Mouse (Mus musculus) heart, embryonic 11.5 days (tissue): ENCODE measurements around the gene Inip. TPM values are rescaled to one million over a fixed set of nuclear protein-coding genes. Genes with fewer than 3 reads are reported as not detected.

Source experiments
- ATAC-seq: fragments of 200-750 bp; cut with Nextera tagmentation; replicated peaks from 2 replicates; pipeline ENCODE4 v1.8.0; 2017; ENCODE audit warnings: moderate library complexity; ENCODE audit not compliant: insufficient number of reproducible peaks, low FRiP score, low TSS enrichment
- H3K27ac ChIP-seq: fragments of 300-500 bp; sonication (generic); 2 replicates; pipeline ENCODE4 v1.5.1; 2014; ENCODE audit warnings: mild to moderate bottlenecking, low read depth, low read length
- H3K27me3 ChIP-seq: fragments of 300-500 bp; sonication (generic); 2 replicates; pipeline ENCODE4 v1.6.1; 2014; ENCODE audit warnings: mild to moderate bottlenecking, low read length, mixed read lengths; ENCODE audit not compliant: control insufficient read depth, insufficient read depth
- H3K36me3 ChIP-seq: fragments of 300-500 bp; sonication (generic); 2 replicates; pipeline ENCODE4 v1.6.1; 2014; ENCODE audit warnings: mild to moderate bottlenecking, low read length, moderate library complexity, mixed read lengths; ENCODE audit not compliant: control insufficient read depth, insufficient read depth
- H3K4me1 ChIP-seq: fragments of 300-500 bp; sonication (generic); 2 replicates; pipeline ENCODE4 v1.6.1; 2014; ENCODE audit warnings: low read length; ENCODE audit not compliant: control insufficient read depth, insufficient read depth
- H3K4me2 ChIP-seq: fragments of 300-500 bp; sonication (generic); 2 replicates; pipeline ENCODE4 v1.6.1; 2014; ENCODE audit warnings: mild to moderate bottlenecking, moderate library complexity
- H3K4me3 ChIP-seq: fragments of 300-500 bp; sonication (generic); 2 replicates; pipeline ENCODE4 v1.5.1; 2014; ENCODE audit warnings: low read depth, low read length
- H3K9ac ChIP-seq: fragments of 300-500 bp; sonication (generic); 2 replicates; pipeline ENCODE4 v1.6.1; 2014; ENCODE audit warnings: mild to moderate bottlenecking, low read depth, low read length, moderate library complexity
- H3K9me3 ChIP-seq: fragments of 300-500 bp; sonication (generic); replicated peaks from 2 replicates; pipeline ENCODE4 v1.6.1; 2016; ENCODE audit warnings: low read length; ENCODE audit not compliant: control insufficient read depth
- whole genome bisulfite sequencing: fragments of 180-500 bp; shearing (Covaris S2); extraction: QIAGEN DNeasy Blood & Tissue Kit; methylation state at CpG from one replicate; pipeline ENCODE4 v1.1.7; 2014; ENCODE audit not compliant: insufficient replicate concordance; 5-methylcytosine and 5-hydroxymethylcytosine counted together
- polyA plus RNA-seq: library from polyadenylated mRNA; unstranded; fragments of >200 nt; fragmentation: Nextera tagmentation; extraction: Ambion mirVana; gene quantifications from 2 replicates; pipeline ENCODE4 v1.2.1, GENCODE M21; 2014

Gene Inip
- polyA plus RNA-seq, 1 experiment from 2014 or later = 49.4 TPM

DNA sequence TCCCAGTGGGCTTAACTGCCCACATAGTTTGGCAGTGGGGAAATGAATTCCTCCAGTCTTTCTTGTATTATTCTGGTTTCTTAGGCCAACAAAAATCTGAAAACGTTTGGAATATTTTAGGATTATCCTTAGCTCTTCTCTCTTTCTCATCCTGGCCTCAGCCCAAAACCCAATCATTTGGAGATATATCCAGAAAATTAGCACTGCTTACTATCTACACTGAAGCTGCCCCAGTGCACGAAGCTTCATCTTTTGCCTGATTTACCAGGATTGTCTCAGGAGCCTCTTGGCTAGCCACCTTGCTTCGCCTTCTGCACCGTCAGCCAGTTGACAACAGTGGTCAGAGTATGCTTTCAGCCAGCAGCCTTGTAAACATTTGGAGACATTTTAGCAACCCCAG lies 27.7 kb upstream of the Inip start:
- Histone ChIP-seq H3K4me1 (no peaks in the 10 kb centered on the region), H3K9ac (no peak overlapping the region), H3K36me3 (no peaks in the 10 kb centered on the region), H3K9me3 (no peaks in the 10 kb centered on the region), H3K4me3 (no peak overlapping the region), H3K27me3 (no peaks in the 10 kb centered on the region), H3K4me2 (no peak overlapping the region), H3K27ac (no peak overlapping the region)
- no peak for ATAC-seq
- WGBS = 83% methylated on average over 4 of the region's 4 CpGs

DNA sequence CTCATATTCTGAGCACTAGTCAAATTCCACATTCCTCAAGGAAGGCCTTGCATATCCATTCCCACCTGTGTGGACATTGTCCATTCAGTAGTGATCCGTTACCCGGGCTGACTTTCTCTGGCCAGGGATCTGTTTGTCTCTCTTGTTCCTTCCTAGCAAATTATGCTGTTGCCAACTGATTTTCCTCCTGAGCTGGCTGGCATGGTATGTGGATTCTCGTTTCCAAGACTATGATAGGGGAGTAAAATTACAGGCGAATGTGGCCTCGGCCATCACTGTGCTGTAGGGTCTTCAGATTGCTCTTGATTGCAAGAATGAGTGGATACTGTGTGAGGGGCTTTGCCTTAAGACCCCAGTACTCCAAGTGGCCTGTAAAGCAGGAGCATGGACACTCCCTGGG lies 25.0 kb upstream of the Inip start:
- WGBS = 86% methylated on average over 5 of the region's 5 CpGs
- H3K27me3 ChIP-seq = no peaks in the 10 kb centered on the region
- no peak for ATAC-seq
- H3K4me1 ChIP-seq = peaks cover 7% of the 10 kb centered on the region
- H3K36me3 ChIP-seq = no peaks in the 10 kb centered on the region
- H3K4me2 ChIP-seq = no peak overlapping the region
- H3K27ac ChIP-seq = no peak overlapping the region
- H3K4me3 ChIP-seq = no peak overlapping the region
- no peak overlapping the region for H3K9ac ChIP-seq
- no peaks in the 10 kb centered on the region for H3K9me3 ChIP-seq

DNA sequence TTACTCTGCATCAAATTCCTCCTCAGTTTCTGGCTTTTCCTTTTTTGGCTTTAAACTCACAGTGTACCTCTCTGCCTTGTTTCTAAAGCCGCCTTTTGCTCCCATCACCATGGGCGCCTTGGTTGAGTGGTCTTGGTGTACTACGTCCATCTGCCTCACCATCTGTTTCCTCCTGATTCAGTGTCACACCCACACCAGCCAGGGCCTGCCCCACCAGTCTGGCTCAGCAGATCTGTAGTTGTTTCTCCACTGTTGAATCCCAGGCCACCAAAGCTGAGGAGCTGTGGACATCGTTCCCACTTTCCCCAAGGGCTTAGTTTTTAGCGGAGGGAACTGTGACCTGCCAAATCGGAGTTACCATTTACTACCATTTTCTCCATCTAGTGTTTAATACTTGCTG lies 24.2 kb upstream of the Inip start:
- no peak overlapping the region for H3K9ac ChIP-seq
- H3K27me3 ChIP-seq = no peaks in the 10 kb centered on the region
- H3K4me3 ChIP-seq = no peak overlapping the region
- no peak for ATAC-seq
- H3K4me1 ChIP-seq = peaks cover 7% of the 10 kb centered on the region
- no peaks in the 10 kb centered on the region for H3K9me3 ChIP-seq
- 76% methylated on average over 6 of the region's 6 CpGs for WGBS
- H3K27ac ChIP-seq = no peak overlapping the region
- no peak overlapping the region for H3K4me2 ChIP-seq
- no peaks in the 10 kb centered on the region for H3K36me3 ChIP-seq

DNA sequence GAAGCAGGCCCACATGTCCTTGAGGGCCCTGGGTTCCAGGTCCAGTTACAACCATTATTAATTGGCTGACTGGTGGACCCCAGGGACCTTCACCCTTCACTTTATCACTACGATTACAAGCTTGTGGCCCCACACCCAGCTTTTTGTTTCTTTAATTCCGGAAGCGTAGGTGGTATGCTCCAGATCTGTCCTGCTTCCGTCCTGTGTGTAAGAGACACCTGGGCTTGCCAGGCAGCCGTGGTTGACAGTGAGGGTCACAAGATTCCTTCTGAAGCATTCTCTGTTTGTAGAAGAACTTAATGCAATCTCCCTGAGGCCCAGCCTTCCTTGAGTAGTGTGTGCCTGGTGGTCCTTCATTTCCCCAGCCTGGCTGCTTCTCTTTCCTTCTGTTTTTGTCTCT lies 23.5 kb upstream of the Inip start:
- H3K9me3 ChIP-seq = no peaks in the 10 kb centered on the region
- WGBS = 86% methylated on average over 5 of the region's 5 CpGs
- H3K27ac ChIP-seq = no peak overlapping the region
- H3K4me1 ChIP-seq = peaks cover 8% of the 10 kb centered on the region
- no peaks in the 10 kb centered on the region for H3K27me3 ChIP-seq
- no peak overlapping the region for H3K4me3 ChIP-seq
- no peaks in the 10 kb centered on the region for H3K36me3 ChIP-seq
- H3K4me2 ChIP-seq = no peak overlapping the region
- H3K9ac ChIP-seq = no peak overlapping the region
- no peak for ATAC-seq

DNA sequence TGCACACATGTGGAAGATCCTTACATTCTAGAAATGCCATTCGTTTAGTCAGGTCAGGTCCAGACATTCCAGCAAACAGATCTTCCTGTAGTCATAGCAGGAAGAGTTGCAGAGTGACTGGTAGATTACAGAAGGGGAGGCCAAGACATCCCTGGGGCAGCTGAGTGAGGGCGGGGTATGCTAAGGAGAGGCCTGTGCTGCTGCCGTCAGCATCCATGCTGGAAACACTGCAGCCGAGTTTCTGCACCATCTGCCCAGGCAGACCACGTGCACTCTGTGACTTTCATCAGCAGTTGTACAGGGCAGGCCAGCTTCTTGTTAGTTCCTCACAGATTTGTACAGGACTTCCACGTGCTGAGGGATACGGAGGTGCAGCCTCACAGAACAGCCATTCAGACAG lies 22.1 kb upstream of the Inip start:
- H3K4me2 ChIP-seq = no peak overlapping the region
- H3K4me3 ChIP-seq = no peak overlapping the region
- H3K4me1 ChIP-seq = peaks cover 20% of the 10 kb centered on the region
- H3K36me3 ChIP-seq = no peaks in the 10 kb centered on the region
- WGBS = 38% methylated on average over 7 of the region's 7 CpGs
- no peak overlapping the region for H3K27ac ChIP-seq
- H3K9me3 ChIP-seq = no peaks in the 10 kb centered on the region
- ATAC-seq = peak; percentile 60
- H3K9ac ChIP-seq = no peak overlapping the region
- no peaks in the 10 kb centered on the region for H3K27me3 ChIP-seq

DNA sequence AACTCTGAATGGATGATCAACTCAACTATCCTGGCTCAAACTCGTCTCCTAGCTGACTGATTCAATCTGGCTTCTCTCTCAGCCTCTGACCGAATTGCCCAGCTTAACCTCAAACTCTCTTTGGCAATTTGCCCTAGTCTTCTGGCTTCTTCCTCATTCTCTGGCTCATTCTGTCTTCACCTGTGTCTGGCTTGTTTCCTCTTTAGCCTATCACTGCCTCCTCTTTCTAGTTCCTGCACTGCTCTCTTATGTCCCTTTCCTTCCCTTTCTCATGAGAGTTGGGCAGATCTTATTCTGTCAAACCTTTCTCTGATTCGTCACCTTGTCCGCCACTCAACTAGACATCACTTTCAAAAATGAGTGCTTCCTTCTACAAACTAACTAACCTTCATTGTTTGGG lies 20.7 kb upstream of the Inip start:
- no peaks in the 10 kb centered on the region for H3K27me3 ChIP-seq
- H3K9ac ChIP-seq = no peak overlapping the region
- whole genome bisulfite sequencing = 74% methylated on average over 4 of the region's 4 CpGs
- no peak overlapping the region for H3K27ac ChIP-seq
- ATAC-seq = no peak
- H3K9me3 ChIP-seq = no peaks in the 10 kb centered on the region
- H3K4me2 ChIP-seq = no peak overlapping the region
- no peak overlapping the region for H3K4me3 ChIP-seq
- H3K4me1 ChIP-seq = peaks cover 26% of the 10 kb centered on the region
- no peaks in the 10 kb centered on the region for H3K36me3 ChIP-seq

DNA sequence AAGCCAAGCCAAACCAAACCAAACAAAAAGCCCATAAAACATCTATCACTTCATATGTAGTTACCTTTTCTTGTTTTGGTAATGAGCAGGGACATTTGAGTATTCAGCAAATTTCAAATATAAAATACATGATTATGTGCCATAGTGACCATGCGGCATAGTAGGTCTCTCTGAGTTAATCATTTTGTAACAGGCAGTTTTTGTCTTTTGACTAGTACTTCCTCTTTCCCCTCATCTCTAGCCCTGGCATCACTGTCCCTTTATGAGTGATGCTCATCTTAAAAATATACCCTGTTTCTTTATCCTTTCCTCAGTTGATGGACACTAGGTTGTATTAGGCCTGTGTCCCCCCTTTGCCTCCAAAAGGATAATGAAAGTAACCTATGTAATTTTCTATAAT lies 20.1 kb upstream of the Inip start:
- WGBS = 92% methylated on average over 1 of the region's 1 CpGs

DNA sequence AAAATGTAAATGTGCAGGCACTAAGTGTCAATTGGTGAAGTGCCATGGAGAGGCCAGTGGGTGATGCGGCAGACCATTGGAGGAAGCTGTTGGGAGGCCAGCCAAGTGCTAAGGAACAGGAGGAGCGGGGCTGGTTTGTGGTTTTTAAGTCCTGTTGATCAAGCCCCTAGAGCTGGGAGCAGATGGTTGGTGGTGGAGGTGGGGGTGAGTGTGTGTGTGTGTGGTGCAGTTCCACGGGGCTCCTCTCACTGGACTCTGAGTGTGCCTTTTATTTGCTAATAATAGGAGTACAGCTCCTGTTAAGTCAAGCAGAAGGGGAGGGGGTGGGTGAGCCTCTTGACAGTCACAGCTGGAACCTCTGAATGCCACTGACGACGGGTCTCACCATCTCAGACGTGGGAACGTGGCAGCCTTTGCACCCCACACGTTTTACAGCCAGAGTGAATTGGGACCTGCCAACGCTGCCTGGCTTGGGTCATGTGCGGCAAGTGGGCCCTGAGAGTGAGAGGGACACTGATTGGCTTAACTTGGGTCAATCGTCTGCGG lies 18.2 kb upstream of the Inip start:
- Histone ChIP-seq H3K4me3 (no peak overlapping the region), H3K4me1 (peaks cover 49% of the 10 kb centered on the region), H3K9me3 (no peaks in the 10 kb centered on the region), H3K36me3 (no peaks in the 10 kb centered on the region), H3K9ac (no peak overlapping the region), H3K27me3 (no peaks in the 10 kb centered on the region), H3K4me2 (peak overlapping the region; percentile 16; the same call in 1 of the 2 replicates), H3K27ac (0 out of 2 replicates have a peak overlapping the region, but pooled peaks have one; percentile 35)
- 42% methylated on average over 12 of the region's 12 CpGs for WGBS
- ATAC-seq = no peak

More for the DNA sequence above, 20.1 kb upstream of the Inip start:
- Histone ChIP-seq H3K9me3 (no peaks in the 10 kb centered on the region), H3K4me3 (no peak overlapping the region), H3K27me3 (no peaks in the 10 kb centered on the region), H3K36me3 (no peaks in the 10 kb centered on the region), H3K9ac (no peak overlapping the region), H3K4me1 (peaks cover 29% of the 10 kb centered on the region), H3K27ac (no peak overlapping the region), H3K4me2 (no peak overlapping the region)
- no peak for ATAC-seq

DNA sequence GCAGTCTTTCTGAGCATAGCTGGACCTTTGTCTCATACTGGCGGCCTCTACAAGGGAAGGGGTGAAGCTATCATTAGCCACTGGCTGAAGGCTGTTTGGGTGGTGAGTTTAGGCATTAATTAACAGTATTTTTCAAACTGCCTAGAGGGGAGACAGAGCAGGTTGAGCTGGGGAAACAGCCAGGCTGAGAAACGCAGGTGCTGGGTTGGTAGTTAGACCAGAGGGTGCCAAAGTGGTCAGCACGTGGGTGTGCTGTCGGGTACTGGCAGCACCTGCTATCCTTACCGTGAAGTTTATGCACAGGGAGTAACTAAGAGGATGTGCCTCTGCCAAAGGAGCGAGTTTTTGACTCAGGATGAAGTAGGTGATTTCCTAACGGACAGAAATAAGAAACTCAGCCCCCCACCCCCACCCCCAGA lies 17.7 kb upstream of the Inip start:
- H3K9ac ChIP-seq = no peak overlapping the region
- no peaks in the 10 kb centered on the region for H3K36me3 ChIP-seq
- no peaks in the 10 kb centered on the region for H3K9me3 ChIP-seq
- WGBS = 66% methylated on average over 7 of the region's 7 CpGs
- peak overlapping the region; percentile 29; the same call in 1 of the 2 replicates for H3K27ac ChIP-seq
- no peaks in the 10 kb centered on the region for H3K27me3 ChIP-seq
- H3K4me2 ChIP-seq = no peak overlapping the region; the same call in 1 of the 2 replicates
- peaks cover 54% of the 10 kb centered on the region for H3K4me1 ChIP-seq
- no peak overlapping the region for H3K4me3 ChIP-seq
- no peak for ATAC-seq
